Mouse (Mus musculus) forebrain, postnatal 0 days (tissue): ENCODE data around the gene Ttc16. TPM values are rescaled to one million over a fixed set of nuclear protein-coding genes. Genes with fewer than 3 reads are reported as not detected.

Experiments used
- ATAC-seq: fragments of 200-750 bp; cut with Nextera tagmentation; 2 replicates; pipeline ENCODE4 v1.8.0; 2017; ENCODE audit warnings: mild to moderate bottlenecking, moderate library complexity
- DNase-seq: peaks from one replicate; pipeline ENCODE4 v3.0.0-alpha.2; 2015
- H3K27ac ChIP-seq: fragments of 300-500 bp; sonication (generic); 2 replicates; pipeline ENCODE4 v1.5.1; 2014; ENCODE audit warnings: low read depth, mild to moderate bottlenecking, antibody characterized with exemption, low read length, moderate library complexity, mixed read lengths
- H3K27me3 ChIP-seq: fragments of 300-500 bp; sonication (generic); 2 replicates; pipeline ENCODE4 v1.6.1; 2014; ENCODE audit warnings: mild to moderate bottlenecking, low read length, mixed read lengths; ENCODE audit not compliant: insufficient read depth
- H3K36me3 ChIP-seq: fragments of 300-500 bp; sonication (generic); 2 replicates; pipeline ENCODE4 v1.6.1; 2014; ENCODE audit warnings: mild to moderate bottlenecking, moderate library complexity; ENCODE audit not compliant: insufficient read depth
- H3K4me1 ChIP-seq: fragments of 300-500 bp; sonication (generic); 2 replicates; pipeline ENCODE4 v1.6.1; 2014; ENCODE audit warnings: antibody characterized with exemption; ENCODE audit not compliant: insufficient read depth
- H3K4me2 ChIP-seq: fragments of 300-500 bp; sonication (generic); 2 replicates; pipeline ENCODE4 v1.6.1; 2014; ENCODE audit warnings: low read depth, mild to moderate bottlenecking, moderate library complexity
- H3K4me3 ChIP-seq: fragments of 300-500 bp; sonication (generic); 2 replicates; pipeline ENCODE4 v1.5.1; 2014; ENCODE audit warnings: low read depth, low read length, mixed read lengths
- H3K9ac ChIP-seq: fragments of 300-500 bp; sonication (generic); 2 replicates; pipeline ENCODE4 v1.6.1; 2014; ENCODE audit warnings: mild to moderate bottlenecking
- H3K9me3 ChIP-seq: fragments of 300-500 bp; sonication (generic); 2 replicates; pipeline ENCODE4 v1.6.1; 2016; ENCODE audit warnings: low read length
- CTCF ChIP-seq: sonication (generic); IDR thresholded peaks from 2 replicates; pipeline ENCODE4 v1.5.1; 2016; ENCODE audit warnings: antibody characterized with exemption, control low read depth, low read depth
- WGBS: fragments of 180-500 bp; shearing (Covaris S2); extraction: QIAGEN DNeasy Blood & Tissue Kit; methylation state at CpG from one replicate; pipeline ENCODE4 v1.1.7; 2014; 5-methylcytosine and 5-hydroxymethylcytosine counted together
- polyA plus RNA-seq: library from polyadenylated mRNA; unstranded; fragments of >200 nt; fragmentation: Nextera tagmentation; extraction: Ambion mirVana; gene quantifications from 2 replicates; pipeline ENCODE4 v1.2.1, GENCODE M21; 2015
- total RNA-seq: library from RNA; depleted of rRNA; stranded (reverse); fragments of >200 nt; gene quantifications from 2 replicates; pipeline ENCODE4 v1.2.3, GENCODE M21; 2014; rRNA removed

Gene Ttc16
- total RNA-seq (1.00 and 1.8 TPM in 2 replicates), polyA plus RNA-seq (0.68 and 1.2 TPM in 2 replicates)

DNA sequence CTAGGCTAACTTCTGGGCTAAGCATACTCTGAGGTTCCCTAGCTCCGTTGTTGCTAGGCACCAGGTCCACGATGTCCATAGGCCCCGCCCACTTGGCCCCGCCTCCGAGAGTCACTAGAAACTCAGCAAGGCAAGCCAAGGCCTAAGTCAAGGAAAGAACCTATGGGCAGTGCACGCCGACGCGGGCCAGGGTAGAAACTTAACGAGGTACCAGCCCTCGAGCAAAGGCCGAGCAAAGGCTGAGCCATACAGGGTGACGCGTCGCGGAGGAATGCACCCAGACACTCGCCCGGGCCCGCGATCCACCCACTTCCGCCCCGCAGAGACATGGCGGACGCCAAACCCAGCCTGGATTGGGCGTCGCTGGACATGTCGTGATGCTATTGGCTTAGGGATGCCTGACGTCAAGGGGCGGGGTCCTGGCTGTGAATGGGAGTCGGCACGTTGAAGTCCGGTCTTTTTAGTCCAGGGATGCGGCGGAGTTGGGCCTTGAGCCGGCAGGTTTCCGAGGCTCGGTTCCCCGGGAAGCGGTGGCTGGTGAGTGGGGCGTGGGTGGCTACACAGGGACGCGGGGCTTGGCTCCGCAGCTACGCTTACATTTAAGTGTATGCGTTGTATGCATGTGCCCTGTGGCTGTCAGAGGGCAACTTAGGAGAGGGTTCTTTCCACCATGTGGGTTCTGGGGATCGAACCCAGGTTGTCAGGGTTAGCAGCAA, at the start of gene Ttc16, which contains the start of gene Ptrh1:
Gene Ttc16 (minus strand): TSS at position 275 of the 716 bp plus-strand sequence.
Gene Ptrh1 (plus strand): TSS at position 428 of the 716 bp plus-strand sequence.
- Histone ChIP-seq H3K36me3 (no peaks in the 10 kb centered on the region), H3K4me3 (peak within 1 kb of the TSS; percentile 48), H3K9me3 (no peaks in the 10 kb centered on the region), H3K4me1 (0 out of 2 replicates have a peak, but pooled peaks cover 9% of the 10 kb centered on the region), H3K4me2 (peak within 1 kb of the TSS; percentile 68), H3K27ac (no peak within 1 kb of the TSS; the same call in 1 of the 2 replicates), H3K9ac (peak within 1 kb of the TSS; percentile 44), H3K27me3 (no peaks in the 10 kb centered on the region)
- TF ChIP-seq CTCF = no peak
- DNase-seq (peak; percentile 97), ATAC-seq (peak; percentile 99)
- WGBS = 1% methylated on average over 46 of the region's 46 CpGs

DNA sequence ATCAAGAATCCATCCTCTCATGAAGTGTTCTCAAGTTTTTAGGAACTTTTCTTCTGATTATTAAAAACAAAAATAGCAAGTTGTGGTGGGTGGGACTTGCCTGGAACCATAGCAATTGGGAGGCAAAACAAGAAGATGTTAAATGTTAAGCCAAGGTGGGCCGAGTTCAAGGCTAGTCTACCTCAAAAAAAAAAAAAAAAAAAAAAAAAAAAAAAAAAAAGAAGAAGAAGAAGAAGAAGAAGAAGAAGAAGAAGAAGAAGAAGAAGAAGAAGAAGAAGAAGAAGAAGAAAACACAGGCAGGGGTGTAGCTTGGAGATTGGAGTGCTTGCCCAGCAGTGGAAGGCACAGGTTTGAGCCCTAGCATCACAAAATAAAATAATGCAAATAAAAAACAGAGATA, 49.3 kb upstream of the Ttc16 start:
- Histone ChIP-seq H3K27ac (no peak overlapping the region), H3K36me3 (peaks cover 20% of the 10 kb centered on the region), H3K4me3 (no peak overlapping the region), H3K4me2 (no peak overlapping the region), H3K9me3 (no peaks in the 10 kb centered on the region), H3K9ac (no peak overlapping the region), H3K4me1 (no peaks in the 10 kb centered on the region), H3K27me3 (no peaks in the 10 kb centered on the region)
- TF ChIP-seq CTCF = no peak
- ATAC-seq (no peak), DNase-seq (no peak)
- WGBS = 94% methylated on average over 1 of the region's 1 CpGs

DNA sequence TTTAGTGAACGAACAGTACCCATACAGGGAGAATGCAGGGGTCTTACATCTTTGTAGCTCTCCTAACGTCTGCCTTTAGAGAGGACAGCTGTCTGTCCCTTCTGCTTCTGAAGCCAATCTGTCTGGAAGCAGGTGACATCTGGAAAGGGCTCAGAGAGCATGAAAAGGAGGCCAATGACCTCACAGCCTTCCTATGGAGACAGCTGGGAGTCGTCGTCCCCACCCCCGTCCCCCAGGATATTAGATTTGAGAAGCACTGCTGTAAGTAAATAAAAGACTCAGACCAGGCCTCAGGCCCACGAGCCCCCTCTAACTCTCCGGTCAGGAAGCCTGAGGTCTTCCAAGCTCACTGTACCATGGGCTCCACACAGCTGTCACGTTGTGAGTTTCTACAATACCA, 48.7 kb upstream of the Ttc16 start:
- Histone ChIP-seq H3K4me3 (no peak overlapping the region), H3K9me3 (no peaks in the 10 kb centered on the region), H3K27ac (no peak overlapping the region), H3K9ac (no peak overlapping the region), H3K4me2 (no peak overlapping the region), H3K27me3 (no peaks in the 10 kb centered on the region), H3K4me1 (no peaks in the 10 kb centered on the region), H3K36me3 (peaks cover 24% of the 10 kb centered on the region)
- ATAC-seq (no peak), DNase-seq (no peak)
- WGBS = 50% methylated on average over 8 of the region's 8 CpGs
- TF ChIP-seq CTCF = no peak

DNA sequence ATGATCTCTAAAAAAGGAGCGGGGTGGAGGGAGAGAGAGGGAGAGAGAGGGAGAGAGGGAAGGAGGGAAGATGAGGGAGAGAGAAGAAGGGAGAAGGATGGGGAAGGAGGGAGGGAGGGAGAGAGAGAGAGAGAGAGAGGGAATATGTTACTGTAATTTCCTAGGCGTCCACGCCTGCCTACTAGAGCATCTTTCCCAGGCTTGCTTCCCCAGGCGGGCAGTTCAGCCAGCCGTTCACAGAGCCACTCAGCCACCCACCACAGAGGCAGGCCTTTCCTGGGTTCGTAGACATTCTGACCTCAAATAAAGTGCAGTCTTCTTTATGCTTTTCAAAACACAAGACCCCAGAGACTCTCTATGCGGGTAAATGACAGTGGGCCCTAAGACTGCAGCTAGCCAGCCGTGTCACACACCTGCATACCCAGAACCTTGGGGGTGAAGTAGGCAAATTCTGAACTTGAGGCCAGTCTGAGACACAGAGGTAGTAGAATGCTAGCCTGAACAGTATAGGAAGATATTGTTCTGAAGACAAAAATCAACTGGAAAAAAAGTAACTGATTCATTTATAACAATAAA, 48.2 kb upstream of the Ttc16 start:
- 69% methylated on average over 8 of the region's 8 CpGs for WGBS
- Histone ChIP-seq H3K4me2 (no peak overlapping the region), H3K4me3 (no peak overlapping the region), H3K9me3 (no peaks in the 10 kb centered on the region), H3K36me3 (peaks cover 24% of the 10 kb centered on the region), H3K4me1 (no peaks in the 10 kb centered on the region), H3K9ac (no peak overlapping the region), H3K27me3 (no peaks in the 10 kb centered on the region), H3K27ac (no peak overlapping the region)
- ATAC-seq = no peak
- DNase-seq = no peak
- TF ChIP-seq CTCF = no peak

DNA sequence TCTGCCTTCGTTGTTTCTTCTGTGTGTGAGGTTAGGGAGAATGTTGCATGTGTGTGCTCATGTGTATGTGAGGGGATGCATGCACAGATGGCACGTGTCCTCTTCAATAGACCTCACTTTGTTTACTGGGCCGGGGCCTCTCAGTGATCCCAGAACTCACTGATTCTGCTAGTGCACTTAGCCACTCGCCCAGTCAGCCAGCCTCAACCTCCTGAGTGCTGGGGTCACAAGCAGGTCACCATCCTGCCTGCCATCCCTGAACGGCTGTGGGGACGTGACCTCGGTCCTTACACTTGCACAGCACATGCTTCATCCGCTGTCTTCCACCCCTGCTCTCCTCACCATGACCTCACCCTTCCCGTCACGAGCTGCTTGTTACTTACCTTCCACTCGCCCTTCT, 47.7 kb upstream of the Ttc16 start:
- Histone ChIP-seq H3K4me3 (no peak overlapping the region), H3K9me3 (no peaks in the 10 kb centered on the region), H3K27ac (no peak overlapping the region), H3K4me2 (no peak overlapping the region), H3K27me3 (no peaks in the 10 kb centered on the region), H3K9ac (no peak overlapping the region), H3K4me1 (no peaks in the 10 kb centered on the region), H3K36me3 (peaks cover 28% of the 10 kb centered on the region)
- WGBS = 70% methylated on average over 11 of the region's 11 CpGs
- TF ChIP-seq CTCF = no peak
- no peak for ATAC-seq
- DNase-seq = no peak

DNA sequence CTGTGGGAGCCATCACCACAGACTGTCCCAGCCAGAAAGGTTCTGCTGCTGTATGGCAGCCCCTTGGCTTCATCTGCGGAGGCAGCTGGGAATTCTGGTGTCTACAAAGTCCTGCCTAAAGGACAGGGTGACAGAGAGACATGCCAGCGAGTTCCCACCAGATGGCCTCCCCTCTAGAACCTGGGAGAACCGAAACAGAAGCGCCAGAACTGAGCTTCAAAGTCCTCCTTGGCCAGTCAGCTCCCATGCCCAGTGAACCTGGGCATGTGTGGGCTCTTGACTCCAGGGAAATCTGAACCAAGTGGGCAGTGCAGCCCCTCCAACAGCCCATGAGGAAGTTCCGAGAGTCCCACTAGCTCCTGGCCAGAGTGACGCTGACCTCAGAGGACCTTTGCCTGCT, 47.2 kb upstream of the Ttc16 start:
- no peak overlapping the region for H3K4me2 ChIP-seq
- H3K4me1 ChIP-seq = no peaks in the 10 kb centered on the region
- peaks cover 31% of the 10 kb centered on the region for H3K36me3 ChIP-seq
- no peaks in the 10 kb centered on the region for H3K9me3 ChIP-seq
- no peaks in the 10 kb centered on the region for H3K27me3 ChIP-seq
- ATAC-seq (no peak), DNase-seq (no peak)
- no peak overlapping the region for H3K27ac ChIP-seq
- TF ChIP-seq CTCF = no peak
- no peak overlapping the region for H3K9ac ChIP-seq
- WGBS = 78% methylated on average over 6 of the region's 6 CpGs
- no peak overlapping the region for H3K4me3 ChIP-seq
